Mouse (Mus musculus) kidney, postnatal 0 days (tissue): ENCODE measurements around the gene Btbd9. TPM values are rescaled to one million over a fixed set of nuclear protein-coding genes. Genes with fewer than 3 reads are reported as not detected.

Experiments
- ATAC-seq: fragments of 200-750 bp; cut with Nextera tagmentation; replicated peaks from 2 replicates; pipeline ENCODE4 v1.8.0; 2017; ENCODE audit warnings: low read depth, moderate number of reproducible peaks, moderate TSS enrichment, moderate library complexity; ENCODE audit not compliant: low FRiP score
- DNase-seq: peaks from one replicate; pipeline ENCODE4 v3.0.0-alpha.2; 2016; ENCODE audit warnings: low spot score
- H3K27ac ChIP-seq: fragments of 300-500 bp; sonication (generic); 2 replicates; pipeline ENCODE4 v1.5.1; 2014; ENCODE audit warnings: mild to moderate bottlenecking
- H3K27me3 ChIP-seq: fragments of 300-500 bp; sonication (generic); 2 replicates; pipeline ENCODE4 v1.6.1; 2014; ENCODE audit warnings: low read length, mixed read lengths; ENCODE audit not compliant: insufficient read depth
- H3K36me3 ChIP-seq: fragments of 300-500 bp; sonication (generic); 2 replicates; pipeline ENCODE4 v1.6.1; 2014; ENCODE audit warnings: low read length, mixed read lengths; ENCODE audit not compliant: insufficient read depth
- H3K4me1 ChIP-seq: fragments of 300-500 bp; sonication (generic); replicated peaks from 2 replicates; pipeline ENCODE4 v1.6.1; 2014; ENCODE audit warnings: antibody characterized with exemption, low read length, mixed read lengths; ENCODE audit not compliant: insufficient read depth
- H3K4me2 ChIP-seq: fragments of 300-500 bp; sonication (generic); 2 replicates; pipeline ENCODE4 v1.6.1; 2014; ENCODE audit warnings: mild to moderate bottlenecking, low read length, moderate library complexity, mixed read lengths
- H3K4me3 ChIP-seq: fragments of 300-500 bp; sonication (generic); replicated peaks from 2 replicates; pipeline ENCODE4 v1.5.1; 2014; ENCODE audit warnings: low read depth, low read length
- H3K9ac ChIP-seq: fragments of 300-500 bp; sonication (generic); 2 replicates; pipeline ENCODE4 v1.6.1; 2014; ENCODE audit warnings: low read depth, low read length
- H3K9me3 ChIP-seq: fragments of 300-500 bp; sonication (generic); replicated peaks from 2 replicates; pipeline ENCODE4 v1.6.1; 2016; ENCODE audit warnings: low read length, inconsistent platforms, mixed read lengths
- CTCF ChIP-seq: IDR thresholded peaks from 2 replicates; pipeline ENCODE4 v1.5.1; 2016; ENCODE audit warnings: antibody characterized with exemption, low read depth, mild to moderate bottlenecking, moderate library complexity
- WGBS: fragments of 180-500 bp; shearing (Covaris S2); extraction: QIAGEN DNeasy Blood & Tissue Kit; methylation state at CpG from one replicate; pipeline ENCODE4 v1.1.7; 2014; 5-methylcytosine and 5-hydroxymethylcytosine counted together
- polyA plus RNA-seq: library from polyadenylated mRNA; unstranded; fragments of >200 nt; fragmentation: Nextera tagmentation; extraction: Ambion mirVana; gene quantifications from 2 replicates; pipeline ENCODE4 v1.2.1, GENCODE M21; 2015

Gene Btbd9
- polyA plus RNA-seq, 1 experiment from 2014 or later: 41.1 TPM

- TF ChIP-seq CTCF: no peak
- no peak for ATAC-seq
- 81% methylated on average over 4 of the region's 4 CpGs for WGBS
- no peak overlapping the region for H3K4me2 ChIP-seq
- no peaks in the 10 kb centered on the region for H3K27me3 ChIP-seq
- H3K9me3 ChIP-seq: no peaks in the 10 kb centered on the region
- 0 out of 2 replicates have a peak, but pooled peaks cover 4% of the 10 kb centered on the region for H3K4me1 ChIP-seq
- peak; percentile 18 for DNase-seq
- H3K36me3 ChIP-seq: no peaks in the 10 kb centered on the region
- H3K9ac ChIP-seq: no peak overlapping the region
- no peak overlapping the region for H3K4me3 ChIP-seq
- H3K27ac ChIP-seq: no peak overlapping the region
These were observed 23.0 kb downstream of the Btbd9 start for GRCm38 (mm10) chr17:30553027-30553937.

- 0 out of 2 replicates have a peak, but pooled peaks cover 4% of the 10 kb centered on the region for H3K4me1 ChIP-seq
- H3K9ac ChIP-seq: no peak overlapping the region
- ATAC-seq (no peak), DNase-seq (no peak)
- H3K27me3 ChIP-seq: no peaks in the 10 kb centered on the region
- no peak overlapping the region for H3K4me3 ChIP-seq
- H3K36me3 ChIP-seq: no peaks in the 10 kb centered on the region
- H3K27ac ChIP-seq: no peak overlapping the region
- no peak for TF ChIP-seq CTCF
- H3K4me2 ChIP-seq: no peak overlapping the region
- no peaks in the 10 kb centered on the region for H3K9me3 ChIP-seq
- 18% methylated on average over 1 of the region's 1 CpGs for WGBS
These were observed 25.5 kb downstream of the Btbd9 start for GRCm38 (mm10) chr17:30550774-30551107.

DNA sequence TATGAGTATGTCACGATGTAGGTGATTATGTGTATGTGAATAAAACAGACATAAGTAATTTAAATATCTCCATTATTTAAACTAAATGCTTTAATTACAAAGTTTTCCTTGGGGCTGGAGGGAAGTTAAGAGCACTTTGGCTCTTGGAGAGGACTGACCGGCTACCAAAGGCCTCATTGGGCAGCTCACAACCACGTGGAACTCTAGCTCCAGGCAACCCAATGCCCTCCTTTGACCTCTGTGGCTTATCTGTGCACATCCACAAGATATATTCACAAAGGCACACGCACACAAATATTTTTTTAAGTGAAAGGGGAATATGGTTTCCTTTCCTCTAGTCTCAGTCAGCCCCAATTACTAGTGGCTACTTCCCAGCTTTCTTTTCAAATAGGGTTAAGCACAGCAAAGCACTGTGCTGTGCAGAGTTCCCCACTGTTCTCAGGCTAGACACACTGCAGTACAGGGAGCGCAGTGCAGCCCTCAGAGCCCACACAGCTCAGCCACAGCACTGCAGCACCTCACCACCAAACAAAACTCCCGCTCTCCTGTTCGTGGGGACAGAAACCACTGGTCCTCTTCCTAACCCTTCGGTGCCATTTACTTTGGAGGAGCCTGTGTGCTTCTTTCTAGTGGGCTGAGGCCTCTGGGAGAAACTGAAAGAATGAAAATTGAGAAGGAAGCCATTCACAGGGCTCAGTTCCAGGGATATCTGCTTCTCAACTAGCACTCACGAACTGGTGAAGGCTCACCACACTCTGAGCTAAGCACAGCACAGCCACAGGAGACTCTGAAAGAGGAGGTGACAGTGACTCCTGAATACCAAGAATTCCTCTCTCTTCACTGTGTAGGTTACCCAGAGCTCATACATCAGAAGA lies 26.2 kb downstream of the Btbd9 start:
- no peaks in the 10 kb centered on the region for H3K36me3 ChIP-seq
- 0 out of 2 replicates have a peak, but pooled peaks cover 4% of the 10 kb centered on the region for H3K4me1 ChIP-seq
- H3K4me3 ChIP-seq: no peak overlapping the region
- 59% methylated on average over 9 of the region's 9 CpGs for WGBS
- H3K27ac ChIP-seq: 0 out of 2 replicates have a peak overlapping the region, but pooled peaks have one; percentile 25
- no peak for ATAC-seq
- DNase-seq: no peak
- no peak overlapping the region for H3K4me2 ChIP-seq
- 0 out of 2 replicates have a peak overlapping the region, but pooled peaks have one; percentile 4 for H3K9ac ChIP-seq
- no peak for TF ChIP-seq CTCF
- H3K27me3 ChIP-seq: no peaks in the 10 kb centered on the region
- no peaks in the 10 kb centered on the region for H3K9me3 ChIP-seq

DNA sequence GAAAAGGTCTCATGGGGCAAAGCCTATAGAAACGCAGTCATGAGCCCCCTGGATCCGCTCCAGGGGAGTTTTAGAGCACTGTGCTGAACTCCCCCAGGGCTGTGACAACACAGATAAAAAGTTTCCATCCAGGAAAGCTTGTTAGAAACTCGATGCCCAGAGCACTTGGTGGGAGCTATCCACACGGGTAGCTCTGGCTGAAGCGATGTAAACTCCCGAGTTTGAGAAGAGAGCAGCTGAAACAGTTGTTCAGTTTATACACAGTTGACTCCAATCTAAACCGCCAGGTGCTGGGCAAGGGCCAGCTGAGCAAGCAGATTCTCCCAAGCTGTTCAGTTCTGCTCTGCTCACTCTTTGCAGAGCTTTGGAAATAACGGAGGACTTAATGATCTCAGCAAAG lies 37.2 kb downstream of the Btbd9 start:
- no peak overlapping the region for H3K4me2 ChIP-seq
- H3K9me3 ChIP-seq: no peaks in the 10 kb centered on the region
- H3K9ac ChIP-seq: no peak overlapping the region
- DNase-seq (peak; percentile 31), ATAC-seq (no peak)
- TF ChIP-seq CTCF: 0 out of 2 replicates have a peak, but pooled peaks have one; percentile 2
- no peaks in the 10 kb centered on the region for H3K36me3 ChIP-seq
- no peaks in the 10 kb centered on the region for H3K4me1 ChIP-seq
- H3K4me3 ChIP-seq: no peak overlapping the region
- 0 out of 2 replicates have a peak overlapping the region, but pooled peaks have one; percentile 25 for H3K27ac ChIP-seq
- 15% methylated on average over 8 of the region's 8 CpGs for WGBS
- no peaks in the 10 kb centered on the region for H3K27me3 ChIP-seq

GRCm38 (mm10) chr17:30536651-30537050 lies 39.6 kb downstream of the Btbd9 start:
- 46% methylated on average over 5 of the region's 5 CpGs for WGBS
- no peaks in the 10 kb centered on the region for H3K9me3 ChIP-seq
- ATAC-seq (no peak), DNase-seq (no peak)
- H3K4me1 ChIP-seq: no peaks in the 10 kb centered on the region
- H3K9ac ChIP-seq: no peak overlapping the region
- no peak overlapping the region for H3K4me2 ChIP-seq
- no peak overlapping the region for H3K27ac ChIP-seq
- no peaks in the 10 kb centered on the region for H3K27me3 ChIP-seq
- TF ChIP-seq CTCF: no peak
- no peaks in the 10 kb centered on the region for H3K36me3 ChIP-seq
- H3K4me3 ChIP-seq: no peak overlapping the region

GRCm38 (mm10) chr17:30533098-30533497 lies 43.2 kb downstream of the Btbd9 start:
- DNase-seq (no peak), ATAC-seq (no peak)
- Histone ChIP-seq H3K9ac (no peak overlapping the region), H3K9me3 (no peaks in the 10 kb centered on the region), H3K4me3 (no peak overlapping the region), H3K27ac (no peak overlapping the region), H3K36me3 (no peaks in the 10 kb centered on the region), H3K27me3 (no peaks in the 10 kb centered on the region), H3K4me1 (no peaks in the 10 kb centered on the region), H3K4me2 (no peak overlapping the region)
- WGBS: 92% methylated on average over 2 of the region's 2 CpGs
- no peak for TF ChIP-seq CTCF
